Comparison of ENCODE assay signal across 10 mouse cellular contexts in the genomic region with DNA sequence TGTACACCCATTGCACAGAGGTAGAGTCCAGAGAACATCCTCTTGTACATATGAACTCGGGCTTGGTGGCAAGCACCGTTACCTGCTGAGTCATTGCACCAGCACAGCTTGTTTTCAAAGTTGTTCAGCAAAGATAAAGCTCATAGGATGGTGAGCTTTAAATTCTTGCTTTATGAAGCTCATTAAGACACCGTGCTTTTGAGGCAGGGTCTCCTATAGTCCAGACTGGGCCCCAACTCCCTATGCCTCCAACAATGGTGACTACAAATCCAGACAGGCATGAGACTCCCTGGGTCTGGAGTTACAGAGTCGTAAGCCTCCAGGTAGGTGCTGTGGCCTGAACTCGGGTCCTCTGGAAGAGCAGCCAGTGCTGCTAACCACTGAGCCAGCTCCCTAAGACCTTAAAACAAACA. TPM values are rescaled to one million over a fixed set of nuclear protein-coding genes. Genes with fewer than 3 reads are reported as not detected.
DNase-seq lines count a peak whose midpoint lies in the region; ATAC-seq lines count a peak whose summit lies in the region.
"Had no signal": no experiment of that assay in that cellular context is flagged by ENCODE, and none has a peak within 500 bp of the region (broad histone marks: within the 10 kb centered on the region; RNA-seq: fewer than 3 reads in every experiment).

No protein-coding gene starts in this region.

- peaks cover 43% of the 10 kb centered on the region for H3K4me1 ChIP-seq in erythroblast, embryonic 14.5 days (ENCODE audit: control insufficient read depth)
- H3K4me1 ChIP-seq in liver, embryonic 13.5 days (replicated peaks): peaks cover 34% of the 10 kb centered on the region
- no peaks in the 10 kb centered on the region for H3K4me1 ChIP-seq in midbrain, embryonic 13.5 days (replicated peaks)
- H3K4me1 ChIP-seq: hindbrain, embryonic 13.5 days had no signal

- peak overlapping the region; percentile 39 for H3K4me3 ChIP-seq in erythroblast, embryonic 14.5 days (replicated peaks)
- peak overlapping the region; percentile 18; the same call in 1 of the 2 replicates for H3K4me3 ChIP-seq in liver, embryonic 13.5 days (replicated peaks)
- H3K4me3 ChIP-seq in midbrain, embryonic 13.5 days (replicated peaks): no peak overlapping the region
- H3K4me3 ChIP-seq: hindbrain, embryonic 13.5 days; left cerebral cortex, adult 2 months; myocyte had no signal

- H3K27ac ChIP-seq in liver, embryonic 13.5 days: peak overlapping the region; percentile 99
- no peak overlapping the region for H3K27ac ChIP-seq in midbrain, embryonic 13.5 days
- H3K27ac ChIP-seq: hindbrain, embryonic 13.5 days; left cerebral cortex, adult 2 months had no signal

- peak overlapping the region; percentile 60 for H3K9ac ChIP-seq in liver, embryonic 13.5 days
- no peak overlapping the region for H3K9ac ChIP-seq in midbrain, embryonic 13.5 days (replicated peaks)
- H3K9ac ChIP-seq: hindbrain, embryonic 13.5 days had no signal

- peak; percentile 88 for ATAC-seq in liver, embryonic 13.5 days (ENCODE audit: low read depth)
- ATAC-seq in midbrain, embryonic 13.5 days: no peak

- 33% methylated on average over 5 of the region's 5 CpGs for WGBS in liver, embryonic 13.5 days (ENCODE audit: insufficient replicate concordance)
- 89% methylated on average over 5 of the region's 5 CpGs for WGBS in midbrain, embryonic 13.5 days

- no peaks in the 10 kb centered on the region for H3K27me3 ChIP-seq in erythroblast, embryonic 14.5 days (ENCODE audit: control insufficient read depth)
- no peaks in the 10 kb centered on the region for H3K27me3 ChIP-seq in liver, embryonic 13.5 days
- no peaks in the 10 kb centered on the region for H3K27me3 ChIP-seq in midbrain, embryonic 13.5 days
- H3K27me3 ChIP-seq: hindbrain, embryonic 13.5 days had no signal

- peak overlapping the region; percentile 59 for H3K4me2 ChIP-seq in liver, embryonic 13.5 days
- no peak overlapping the region for H3K4me2 ChIP-seq in midbrain, embryonic 13.5 days (replicated peaks)
- H3K4me2 ChIP-seq: hindbrain, embryonic 13.5 days had no signal

- H3K9me3 ChIP-seq in erythroblast, embryonic 14.5 days (ENCODE audit: control insufficient read depth, low read length): peaks cover 5% of the 10 kb centered on the region
- H3K9me3 ChIP-seq in liver, embryonic 13.5 days (replicated peaks): no peaks in the 10 kb centered on the region
- H3K9me3 ChIP-seq in midbrain, embryonic 13.5 days: no peaks in the 10 kb centered on the region
- H3K9me3 ChIP-seq: hindbrain, embryonic 13.5 days had no signal

- peak; percentile 56 to 68 for DNase-seq in spleen, postnatal 10 days (ENCODE audit: low spot score in 2 of 2)
- no peak for DNase-seq in spleen, adult 18-20 months
- peak; percentile 76 for DNase-seq in liver, embryonic 13.5 days
- no peak for DNase-seq in kidney, postnatal 36 days
- no peak for DNase-seq in layer of hippocampus, postnatal 36 days

- peaks cover 37% of the 10 kb centered on the region for H3K36me3 ChIP-seq in erythroblast, embryonic 14.5 days (ENCODE audit: control insufficient read depth)
- H3K36me3 ChIP-seq in liver, embryonic 13.5 days: peaks cover 12% of the 10 kb centered on the region
- peaks cover 21% of the 10 kb centered on the region for H3K36me3 ChIP-seq in midbrain, embryonic 13.5 days

RNA-seq across cellular contexts. Expression of a gene that starts 39.4 kb away (rescaled TPM):
- 7.6 and 8.1 TPM in 2 replicates for polyA plus RNA-seq in erythroblast, embryonic 14.5 days (2012)
- 178 and 188 TPM in 2 replicates for polyA plus RNA-seq in liver, embryonic 13.5 days (2015; fragmentation: Nextera tagmentation; extraction: Ambion mirVana)
- 334 and 373 TPM in 2 replicates for polyA plus RNA-seq in midbrain, embryonic 13.5 days (2015; fragmentation: Nextera tagmentation; extraction: Ambion mirVana)
- 100 to 1,000 TPM; 408 to 440 TPM for total RNA-seq in layer of hippocampus, postnatal 36 days (2021)

RNA-seq across cellular contexts. Expression of a gene that starts 55.0 kb away (rescaled TPM):
- polyA plus RNA-seq in erythroblast, embryonic 14.5 days (2012): 2.5 and 3.2 TPM in 2 replicates
- 35.0 and 42.2 TPM in 2 replicates for polyA plus RNA-seq in liver, embryonic 13.5 days (2015; fragmentation: Nextera tagmentation; extraction: Ambion mirVana)
- 29.2 and 31.5 TPM in 2 replicates for polyA plus RNA-seq in midbrain, embryonic 13.5 days (2015; fragmentation: Nextera tagmentation; extraction: Ambion mirVana)
- total RNA-seq in layer of hippocampus, postnatal 36 days (2021): 10 to 100 TPM; 44.2 to 48.6 TPM

Comparison
In these comparisons a context has a peak if more than half of its experiments do, and no peak if none do; other contexts are left out.
1. DNase-seq: peak in spleen, postnatal 10 days (2 of 2) and liver, embryonic 13.5 days (single experiment); none in spleen, adult 18-20 months (0 of 2), kidney, postnatal 36 days (0 of 2) and layer of hippocampus, postnatal 36 days (0 of 2).
2. RNA of a gene that starts 39.4 kb away (polyA plus RNA-seq): 334 to 373 TPM in midbrain, embryonic 13.5 days and 178 to 188 TPM in liver, embryonic 13.5 days; 7.6 to 8.1 TPM in erythroblast, embryonic 14.5 days; every median in the first group is over 10 times any median in the second.